In genomic region chr15:81017308-81017707, GRCm38 (mm10) we compare ENCODE assay signal across 16 mouse cellular contexts.
"Had no signal": no experiment of that assay in that cellular context is flagged by ENCODE, and none has a peak within 500 bp of the region (broad histone marks: within the 10 kb centered on the region; RNA-seq: fewer than 3 reads in every experiment).

No protein-coding gene starts in this region.

- H3K9me3 ChIP-seq: limb, embryonic 12.5 days; liver, embryonic 13.5 days; midbrain, embryonic 12.5 days; neural tube, embryonic 13.5 days had no signal

- DNase-seq: kidney, postnatal 4 days; liver; liver, embryonic 13.5 days; liver, postnatal 0 days; retina, postnatal 1 day; right cerebral cortex, postnatal 4 days; spleen, adult 18-20 months; thymus, adult 18-20 months; thymus, postnatal 25 days had no signal

- H3K27me3 ChIP-seq: limb, embryonic 12.5 days; liver, embryonic 13.5 days; midbrain, embryonic 12.5 days; neural tube, embryonic 13.5 days had no signal

- H3K4me1 ChIP-seq: limb, embryonic 12.5 days; midbrain, embryonic 12.5 days; neural tube, embryonic 13.5 days had no signal

- ATAC-seq: inflammation-experienced regulatory T-cells, adult 6 months; intestine, postnatal 0 days; liver, postnatal 0 days; midbrain, embryonic 16.5 days had no signal

- H3K4me2 ChIP-seq: limb, embryonic 12.5 days; liver, embryonic 13.5 days; midbrain, embryonic 12.5 days; neural tube, embryonic 13.5 days had no signal

- H3K27ac ChIP-seq: limb, embryonic 12.5 days; liver, embryonic 13.5 days; midbrain, embryonic 12.5 days; neural tube, embryonic 13.5 days had no signal

- H3K9ac ChIP-seq: limb, embryonic 12.5 days; liver, embryonic 13.5 days; liver, postnatal 0 days; midbrain, embryonic 12.5 days; neural tube, embryonic 13.5 days had no signal

- H3K4me3 ChIP-seq: layer of hippocampus, adult 2 months; limb, embryonic 12.5 days; liver, embryonic 13.5 days; midbrain, embryonic 12.5 days; neural tube, embryonic 13.5 days had no signal
